Mouse (Mus musculus): ENCODE measurements around the gene Alyref. TPM values are rescaled to one million over a fixed set of nuclear protein-coding genes. Genes with fewer than 3 reads are reported as not detected.

The Alyref gene
- polyA plus RNA-seq (2012; rRNA removed) = 96.8 and 143 TPM in 2 replicates
- polyA plus RNA-seq (2014; fragmentation: Nextera tagmentation; extraction: Ambion mirVana) = 478 TPM in 2 replicates

DNA sequence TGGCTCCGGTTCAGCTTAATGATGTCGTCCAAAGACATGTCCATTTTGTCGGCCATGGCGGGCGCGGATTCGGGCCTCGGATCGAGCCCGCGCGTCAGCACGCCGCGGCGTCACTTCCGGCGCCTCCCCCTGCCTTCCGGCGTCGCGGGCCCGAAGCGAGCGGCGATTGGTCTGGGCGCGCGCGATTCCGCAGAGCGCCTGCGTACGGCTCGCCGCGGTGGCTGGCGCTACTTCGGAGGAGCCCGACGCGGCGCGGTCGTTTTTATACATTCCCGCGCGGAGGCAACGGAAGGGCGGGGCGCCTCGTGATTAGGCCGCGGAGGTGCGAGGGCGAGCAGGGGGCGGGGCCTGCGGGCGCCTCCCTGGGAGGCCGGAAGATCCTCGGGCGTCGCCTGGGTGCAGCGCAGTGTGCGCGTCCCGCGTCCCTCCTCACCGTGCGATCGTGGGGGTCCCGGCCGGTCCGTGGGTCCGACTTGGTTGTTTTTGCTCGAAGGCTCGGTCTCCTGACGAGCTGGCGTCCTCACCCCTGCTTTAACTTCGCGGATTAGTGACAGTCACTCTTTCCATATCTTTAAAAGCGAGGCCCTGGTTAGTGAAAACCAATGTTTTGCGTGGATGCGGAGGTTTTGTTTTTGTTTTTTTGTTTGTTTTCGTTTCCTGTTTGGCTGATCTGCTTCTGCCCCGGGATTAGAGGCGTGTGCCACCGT lies at the start of gene Alyref, which contains the start of gene Anapc11:
TSS of gene Alyref (minus strand) at position 83 of the 707 bp plus-strand sequence.
TSS of gene Anapc11 (plus strand) at position 139 of the 707 bp plus-strand sequence.
- 0 out of 2 replicates have a peak, but pooled peaks have one; percentile 41 for TF ChIP-seq POLR2A (IDR thresholded peaks at IDR 0.05; ENCODE audit: borderline replicate concordance, extremely low read depth, insufficient read depth, insufficient read length)
- Histone ChIP-seq H3K9ac (ENCODE audit: low read depth, low read length, severe bottlenecking) (peak within 1 kb of the TSS; percentile 99), H3K36me3 (ENCODE audit: control insufficient read depth, insufficient read depth, low read length) (peaks cover 60% of the 10 kb centered on the region), H3K27ac (replicated peaks; ENCODE audit: low read depth, low read length) (peak within 1 kb of the TSS; percentile 92), H3K4me3 (replicated peaks; ENCODE audit: low read length) (peak within 1 kb of the TSS; percentile 99), H3K27me3 (ENCODE audit: control insufficient read depth, insufficient read depth, low read length) (no peaks in the 10 kb centered on the region), H3K9me3 (ENCODE audit: control insufficient read depth, low read length) (no peaks in the 10 kb centered on the region), H3K4me2 (replicated peaks; ENCODE audit: low read depth, low read length, severe bottlenecking) (peak within 1 kb of the TSS; percentile 96), H3K4me1 (ENCODE audit: control insufficient read depth, insufficient read depth, low read length) (peaks cover 13% of the 10 kb centered on the region)
- DNase-seq (ENCODE audit: low spot score) (peak; percentile 96), ATAC-seq (ENCODE audit: low FRiP score, low read depth) (peak; percentile 97)
- WGBS = under 1% methylated on average over 60 of the region's 88 CpGs

DNA sequence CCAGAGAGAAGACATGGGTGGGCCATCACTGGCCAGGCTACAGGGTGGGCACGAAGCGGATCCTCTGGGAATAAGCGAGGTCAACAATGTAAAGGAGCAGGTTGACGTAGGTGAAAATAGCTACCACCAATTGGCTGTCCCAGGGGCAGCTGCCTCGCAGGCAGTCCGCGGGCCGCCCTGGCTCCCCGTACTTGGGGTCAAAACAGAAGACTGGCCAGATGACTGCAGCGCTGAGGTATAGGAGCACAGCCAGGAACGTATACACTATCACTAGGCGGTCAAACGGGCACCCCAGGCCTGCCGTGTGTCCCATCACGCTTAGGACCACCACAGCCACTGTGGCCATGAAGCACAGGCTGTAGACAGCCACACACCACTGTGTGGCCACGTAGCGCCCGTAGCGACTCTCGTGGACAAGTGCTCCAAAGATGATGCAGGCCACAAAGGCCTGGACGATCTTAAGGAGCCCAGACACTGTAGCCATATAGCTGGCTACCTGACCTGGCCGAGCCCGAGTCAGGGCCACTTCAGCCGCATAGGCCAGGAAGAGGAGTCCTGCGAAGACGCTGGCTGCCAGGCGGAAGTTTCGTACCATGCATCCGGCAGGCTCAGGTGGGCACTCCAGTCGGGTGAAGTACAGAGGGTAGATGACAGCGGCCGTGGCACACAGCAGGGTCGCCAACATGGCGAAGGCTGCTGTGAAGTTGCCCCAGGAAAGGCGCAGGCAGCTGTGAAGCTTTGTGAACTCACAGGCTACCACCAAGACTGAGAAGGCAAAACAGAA lies 49.1 kb upstream of the Alyref start:
- TF ChIP-seq POLR2A (IDR thresholded peaks at IDR 0.05; ENCODE audit: borderline replicate concordance, extremely low read depth, insufficient read depth, insufficient read length) = no peak
- no peak overlapping the region for H3K4me3 ChIP-seq (replicated peaks; ENCODE audit: low read length)
- no peak overlapping the region for H3K4me2 ChIP-seq (replicated peaks; ENCODE audit: low read depth, low read length, severe bottlenecking)

DNA sequence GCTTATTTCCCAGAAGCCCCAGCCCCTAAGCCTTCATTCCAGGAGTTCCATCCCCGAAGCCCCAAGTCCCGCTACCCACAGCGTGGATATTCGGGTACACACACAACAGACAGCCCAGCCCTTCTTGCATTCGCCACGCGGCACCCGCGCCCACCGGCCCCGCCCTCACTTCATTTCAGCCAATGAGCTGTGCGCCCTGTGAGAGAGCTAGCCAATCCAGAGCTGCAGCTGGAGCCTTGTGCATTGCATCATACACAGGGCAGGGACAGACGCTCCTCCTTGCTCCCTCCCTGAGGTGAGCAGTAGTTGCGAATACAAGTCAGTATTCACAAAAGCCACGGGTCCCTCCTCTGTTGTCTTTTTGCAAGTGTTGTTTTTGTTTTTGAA lies 45.4 kb upstream of the Alyref start, which contains the start of gene Pycr1:
TSS of gene Pycr1 (minus strand) at position 169 of the 387 bp plus-strand sequence.
- Histone ChIP-seq H3K4me3 (replicated peaks; ENCODE audit: low read length) (peak within 1 kb of the TSS; percentile 53), H3K9me3 (ENCODE audit: control insufficient read depth, low read length) (no peaks in the 10 kb centered on the region), H3K4me2 (replicated peaks; ENCODE audit: low read depth, low read length, severe bottlenecking) (peak within 1 kb of the TSS; percentile 91), H3K27me3 (ENCODE audit: control insufficient read depth, insufficient read depth, low read length) (no peaks in the 10 kb centered on the region), H3K36me3 (ENCODE audit: control insufficient read depth, insufficient read depth, low read length) (no peaks in the 10 kb centered on the region), H3K4me1 (ENCODE audit: control insufficient read depth, insufficient read depth, low read length) (peaks cover 14% of the 10 kb centered on the region), H3K9ac (ENCODE audit: low read depth, low read length, severe bottlenecking) (peak within 1 kb of the TSS; percentile 73), H3K27ac (replicated peaks; ENCODE audit: low read depth, low read length) (peak within 1 kb of the TSS; percentile 73)
- ATAC-seq (ENCODE audit: low FRiP score, low read depth) = peak; percentile 99
- TF ChIP-seq POLR2A (IDR thresholded peaks at IDR 0.05; ENCODE audit: borderline replicate concordance, extremely low read depth, insufficient read depth, insufficient read length) = peak; percentile 33; the same call in 1 of the 2 replicates
- WGBS = 0% methylated on average over 15 of the region's 15 CpGs
- DNase-seq (ENCODE audit: low spot score) = peak; percentile 93

More for the DNA sequence above, 49.1 kb upstream of the Alyref start:
- H3K9me3 ChIP-seq (ENCODE audit: control insufficient read depth, low read length) = no peaks in the 10 kb centered on the region
- ATAC-seq (ENCODE audit: low FRiP score, low read depth) (no peak), DNase-seq (ENCODE audit: low spot score) (no peak)
- H3K27ac ChIP-seq (replicated peaks; ENCODE audit: low read depth, low read length) = no peak overlapping the region
- no peaks in the 10 kb centered on the region for H3K36me3 ChIP-seq (ENCODE audit: control insufficient read depth, insufficient read depth, low read length)
- H3K9ac ChIP-seq (ENCODE audit: low read depth, low read length, severe bottlenecking) = no peak overlapping the region
- no peaks in the 10 kb centered on the region for H3K27me3 ChIP-seq (ENCODE audit: control insufficient read depth, insufficient read depth, low read length)
- WGBS = 80% methylated on average over 35 of the region's 35 CpGs
- peaks cover 11% of the 10 kb centered on the region for H3K4me1 ChIP-seq (ENCODE audit: control insufficient read depth, insufficient read depth, low read length)

DNA sequence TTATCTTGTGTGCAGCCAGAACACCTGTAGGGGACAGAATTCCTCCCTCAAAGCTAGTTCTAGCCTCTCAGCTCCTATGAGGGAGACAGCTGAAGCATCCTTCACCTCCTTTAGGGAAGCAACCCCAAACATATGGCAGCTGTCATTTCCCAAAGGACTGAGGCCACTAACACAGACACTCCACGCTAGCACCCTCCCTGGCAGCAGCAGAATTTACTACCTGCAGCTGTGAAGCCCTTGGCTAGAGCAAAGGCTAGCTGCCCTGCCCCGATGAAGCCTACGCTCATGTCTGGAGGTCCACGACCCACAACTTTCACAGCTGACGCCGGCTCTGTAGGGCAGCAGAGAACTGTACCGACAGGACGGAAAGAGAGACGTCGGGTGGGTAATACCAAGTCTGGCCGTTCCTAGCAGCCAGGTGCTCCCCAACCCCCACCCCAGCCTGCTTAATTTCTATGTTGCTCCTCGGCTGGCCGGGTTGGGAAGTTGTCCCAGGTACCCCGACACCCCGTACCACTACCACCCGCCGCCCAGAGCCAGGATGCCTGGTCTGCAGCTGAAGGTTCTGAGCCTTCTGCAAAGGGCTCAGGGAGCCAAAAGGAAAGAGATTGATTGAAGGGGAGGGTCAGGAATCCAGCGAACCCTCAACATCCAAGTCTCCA lies 44.9 kb upstream of the Alyref start:
- H3K27ac ChIP-seq (replicated peaks; ENCODE audit: low read depth, low read length) = peak overlapping the region; percentile 73
- ATAC-seq (ENCODE audit: low FRiP score, low read depth) = peak; percentile 56
- H3K4me3 ChIP-seq (replicated peaks; ENCODE audit: low read length) = peak overlapping the region; percentile 53
- H3K4me2 ChIP-seq (replicated peaks; ENCODE audit: low read depth, low read length, severe bottlenecking) = peak overlapping the region; percentile 91
- H3K9ac ChIP-seq (ENCODE audit: low read depth, low read length, severe bottlenecking) = peak overlapping the region; percentile 73
- WGBS = 2% methylated on average over 18 of the region's 18 CpGs
- H3K9me3 ChIP-seq (ENCODE audit: control insufficient read depth, low read length) = no peaks in the 10 kb centered on the region
- peak; percentile 26 for DNase-seq (ENCODE audit: low spot score)
- TF ChIP-seq POLR2A (IDR thresholded peaks at IDR 0.05; ENCODE audit: borderline replicate concordance, extremely low read depth, insufficient read depth, insufficient read length) = no peak
- peaks cover 14% of the 10 kb centered on the region for H3K4me1 ChIP-seq (ENCODE audit: control insufficient read depth, insufficient read depth, low read length)
- no peaks in the 10 kb centered on the region for H3K36me3 ChIP-seq (ENCODE audit: control insufficient read depth, insufficient read depth, low read length)
- H3K27me3 ChIP-seq (ENCODE audit: control insufficient read depth, insufficient read depth, low read length) = no peaks in the 10 kb centered on the region

DNA sequence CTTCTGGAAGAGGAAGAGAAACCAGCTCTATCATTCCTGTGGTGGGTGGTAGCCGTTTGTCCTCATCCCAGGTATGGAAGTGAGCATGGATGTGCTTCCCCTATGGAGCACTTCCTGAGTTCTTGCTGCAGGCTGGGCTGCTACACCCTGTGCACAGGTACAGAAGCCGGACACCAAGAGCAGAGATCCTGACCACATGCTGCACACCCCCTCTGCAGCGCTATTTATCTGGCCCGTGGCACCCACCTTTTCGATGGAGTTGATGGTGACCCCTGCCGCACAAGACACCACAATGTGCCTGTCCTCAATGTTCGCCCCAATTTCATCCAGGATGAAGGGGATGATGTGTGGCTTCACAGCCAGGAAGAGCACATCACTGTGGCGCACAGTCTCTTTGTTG lies 43.7 kb upstream of the Alyref start:
- no peaks in the 10 kb centered on the region for H3K36me3 ChIP-seq (ENCODE audit: control insufficient read depth, insufficient read depth, low read length)
- H3K27ac ChIP-seq (replicated peaks; ENCODE audit: low read depth, low read length) = no peak overlapping the region
- no peak for DNase-seq (ENCODE audit: low spot score)
- WGBS = 77% methylated on average over 8 of the region's 8 CpGs
- H3K4me2 ChIP-seq (replicated peaks; ENCODE audit: low read depth, low read length, severe bottlenecking) = peak overlapping the region; percentile 91; the same call in 1 of the 2 replicates
- peaks cover 14% of the 10 kb centered on the region for H3K4me1 ChIP-seq (ENCODE audit: control insufficient read depth, insufficient read depth, low read length)
- H3K27me3 ChIP-seq (ENCODE audit: control insufficient read depth, insufficient read depth, low read length) = no peaks in the 10 kb centered on the region
- no peak for TF ChIP-seq POLR2A (IDR thresholded peaks at IDR 0.05; ENCODE audit: borderline replicate concordance, extremely low read depth, insufficient read depth, insufficient read length)
- no peak overlapping the region for H3K9ac ChIP-seq (ENCODE audit: low read depth, low read length, severe bottlenecking)
- H3K4me3 ChIP-seq (replicated peaks; ENCODE audit: low read length) = no peak overlapping the region
- H3K9me3 ChIP-seq (ENCODE audit: control insufficient read depth, low read length) = no peaks in the 10 kb centered on the region
- no peak for ATAC-seq (ENCODE audit: low FRiP score, low read depth)
